Mouse (Mus musculus) limb, embryonic 14.5 days (tissue): ENCODE data around the gene Snx22. TPM values are rescaled to one million over a fixed set of nuclear protein-coding genes. Genes with fewer than 3 reads are reported as not detected.

Experiments used
- ATAC-seq: fragments of 200-750 bp; cut with Nextera tagmentation; 2 replicates; pipeline ENCODE4 v1.8.0; 2017; ENCODE audit warnings: low read depth, moderate number of reproducible peaks, moderate TSS enrichment; ENCODE audit not compliant: low FRiP score
- DNase-seq: peaks from one replicate; pipeline ENCODE4 v3.0.0-alpha.2; 2015; ENCODE audit warnings: low spot score
- H3K27ac ChIP-seq: fragments of 300-500 bp; sonication (generic); replicated peaks from 2 replicates; pipeline ENCODE4 v1.5.1; 2014; ENCODE audit warnings: low read depth, mild to moderate bottlenecking, low read length, moderate library complexity, mixed read lengths
- H3K27me3 ChIP-seq: fragments of 300-500 bp; sonication (generic); 2 replicates; pipeline ENCODE4 v1.6.1; 2014; ENCODE audit warnings: low read length, mixed read lengths; ENCODE audit not compliant: control insufficient read depth, insufficient read depth
- H3K36me3 ChIP-seq: fragments of 300-500 bp; sonication (generic); 2 replicates; pipeline ENCODE4 v1.6.1; 2014; ENCODE audit warnings: mild to moderate bottlenecking, low read length, moderate library complexity, mixed read lengths; ENCODE audit not compliant: control insufficient read depth, insufficient read depth
- H3K4me1 ChIP-seq: fragments of 300-500 bp; sonication (generic); 2 replicates; pipeline ENCODE4 v1.6.1; 2014; ENCODE audit warnings: antibody characterized with exemption, low read length, mixed read lengths; ENCODE audit not compliant: control insufficient read depth, insufficient read depth
- H3K4me2 ChIP-seq: fragments of 300-500 bp; sonication (generic); replicated peaks from 2 replicates; pipeline ENCODE4 v1.6.1; 2014; ENCODE audit warnings: low read depth, mild to moderate bottlenecking, low read length, moderate library complexity; ENCODE audit not compliant: severe bottlenecking
- H3K4me3 ChIP-seq: fragments of 300-500 bp; sonication (generic); replicated peaks from 2 replicates; pipeline ENCODE4 v1.5.1; 2014; ENCODE audit warnings: low read length
- H3K9ac ChIP-seq: fragments of 300-500 bp; sonication (generic); 2 replicates; pipeline ENCODE4 v1.6.1; 2014; ENCODE audit warnings: mild to moderate bottlenecking, low read depth, low read length, moderate library complexity; ENCODE audit not compliant: severe bottlenecking
- H3K9me3 ChIP-seq: fragments of 300-500 bp; sonication (generic); 2 replicates; pipeline ENCODE4 v1.6.1; 2016; ENCODE audit warnings: low read length; ENCODE audit not compliant: control insufficient read depth
- POLR2A ChIP-seq: fragments of 200-500 bp; IDR thresholded peaks from 2 replicates; pipeline ENCODE4 v1.8.0; 2012; ENCODE audit warnings: inconsistent platforms, mild to moderate bottlenecking, moderate library complexity, borderline replicate concordance; ENCODE audit not compliant: insufficient read depth, insufficient read length; ENCODE audit errors: extremely low read depth
- WGBS: fragments of 180-500 bp; shearing (Covaris S2); extraction: QIAGEN DNeasy Blood & Tissue Kit; methylation state at CpG from one replicate; pipeline ENCODE4 v1.1.7; 2014; 5-methylcytosine and 5-hydroxymethylcytosine counted together
- polyA plus RNA-seq, 2 experiments: library from polyadenylated mRNA; depleted of rRNA in 1 of 2; stranded (reverse) in 1 of 2; unstranded in 1 of 2; fragments of >200 nt; fragmentation: Nextera tagmentation in 1 of 2; extraction: Ambion mirVana in 1 of 2; gene quantifications; 2 replicates each; pipeline versions ENCODE4 v1.2.1 to v1.2.3; 2012 to 2014

Gene Snx22
- polyA plus RNA-seq, 2 experiments = 3.1 to 5.0 TPM

DNA sequence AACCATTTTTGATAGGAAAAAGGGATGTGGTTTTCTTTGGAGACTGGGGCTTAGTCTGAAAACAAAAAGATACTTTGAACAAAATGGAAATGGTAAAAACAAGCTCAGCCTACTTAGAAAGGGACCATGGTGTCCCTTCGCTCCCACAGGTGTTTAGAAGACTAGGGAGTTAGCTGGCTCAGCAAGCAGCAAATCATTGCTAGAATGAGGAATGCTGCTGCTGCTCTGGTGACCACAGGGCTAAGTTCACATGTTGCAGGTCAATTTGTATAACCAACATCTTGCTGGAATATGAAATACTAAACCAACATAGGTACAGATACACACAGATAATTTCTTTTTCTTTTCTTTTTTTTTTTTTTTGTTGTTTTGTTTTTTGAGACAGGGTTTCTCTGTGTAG, 40.1 kb upstream of the Snx22 start:
- Histone ChIP-seq H3K9me3 (no peaks in the 10 kb centered on the region), H3K9ac (no peak overlapping the region), H3K4me2 (no peak overlapping the region), H3K27ac (no peak overlapping the region), H3K27me3 (no peaks in the 10 kb centered on the region), H3K4me1 (no peaks in the 10 kb centered on the region), H3K4me3 (no peak overlapping the region), H3K36me3 (peaks cover 44% of the 10 kb centered on the region)
- no peak for DNase-seq
- WGBS = 91% methylated on average over 1 of the region's 1 CpGs
- no peak for TF ChIP-seq POLR2A
- no peak for ATAC-seq

DNA sequence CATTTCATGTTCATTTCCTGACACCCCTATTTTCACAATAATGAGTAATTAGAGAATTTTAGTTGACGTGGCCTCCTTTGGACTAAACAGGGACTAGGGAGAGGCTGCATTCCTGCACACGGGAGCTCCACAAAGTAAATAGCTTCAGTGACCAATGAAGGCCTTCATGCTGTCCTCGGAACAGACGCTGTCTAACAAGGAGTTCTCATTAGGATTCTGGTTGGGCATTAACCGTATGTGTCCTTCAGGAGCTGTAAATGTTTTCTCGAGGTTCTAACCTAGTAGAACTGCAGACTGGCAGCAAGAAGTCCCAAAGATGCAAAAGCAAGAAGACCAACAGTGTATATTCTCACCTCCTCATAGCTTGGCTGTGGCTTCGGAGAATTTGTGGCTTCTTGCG, 35.6 kb upstream of the Snx22 start:
- no peak for TF ChIP-seq POLR2A
- H3K4me3 ChIP-seq = no peak overlapping the region
- ATAC-seq (no peak), DNase-seq (no peak)
- no peak overlapping the region for H3K4me2 ChIP-seq
- H3K4me1 ChIP-seq = no peaks in the 10 kb centered on the region
- H3K27me3 ChIP-seq = no peaks in the 10 kb centered on the region
- no peak overlapping the region for H3K9ac ChIP-seq
- WGBS = 92% methylated on average over 8 of the region's 8 CpGs
- H3K9me3 ChIP-seq = no peaks in the 10 kb centered on the region
- no peak overlapping the region for H3K27ac ChIP-seq
- H3K36me3 ChIP-seq = peaks cover 72% of the 10 kb centered on the region

DNA sequence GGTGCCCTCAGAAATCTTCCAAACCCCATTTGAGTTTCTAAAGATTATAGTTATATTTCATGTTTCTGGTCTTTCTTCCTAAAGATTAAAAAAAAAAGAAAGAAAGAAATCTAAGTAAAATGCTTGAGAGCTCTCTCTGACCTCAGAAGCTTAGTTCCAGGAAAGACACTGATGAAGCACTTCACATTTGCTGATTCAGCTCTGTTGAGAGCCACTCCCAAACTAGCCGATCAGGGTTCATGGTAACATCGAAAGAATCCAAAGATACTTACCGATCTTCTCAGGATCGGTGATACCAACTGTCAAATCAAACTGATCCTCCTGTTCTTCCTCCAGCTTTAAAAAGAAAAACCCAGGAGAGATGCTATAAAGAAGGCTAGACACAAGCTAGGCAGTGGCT, 35.1 kb upstream of the Snx22 start:
- Histone ChIP-seq H3K27ac (no peak overlapping the region), H3K27me3 (no peaks in the 10 kb centered on the region), H3K4me3 (no peak overlapping the region), H3K4me2 (no peak overlapping the region), H3K36me3 (peaks cover 78% of the 10 kb centered on the region), H3K4me1 (no peaks in the 10 kb centered on the region), H3K9me3 (no peaks in the 10 kb centered on the region), H3K9ac (no peak overlapping the region)
- DNase-seq = no peak
- WGBS = 97% methylated on average over 4 of the region's 4 CpGs
- no peak for TF ChIP-seq POLR2A
- no peak for ATAC-seq

DNA sequence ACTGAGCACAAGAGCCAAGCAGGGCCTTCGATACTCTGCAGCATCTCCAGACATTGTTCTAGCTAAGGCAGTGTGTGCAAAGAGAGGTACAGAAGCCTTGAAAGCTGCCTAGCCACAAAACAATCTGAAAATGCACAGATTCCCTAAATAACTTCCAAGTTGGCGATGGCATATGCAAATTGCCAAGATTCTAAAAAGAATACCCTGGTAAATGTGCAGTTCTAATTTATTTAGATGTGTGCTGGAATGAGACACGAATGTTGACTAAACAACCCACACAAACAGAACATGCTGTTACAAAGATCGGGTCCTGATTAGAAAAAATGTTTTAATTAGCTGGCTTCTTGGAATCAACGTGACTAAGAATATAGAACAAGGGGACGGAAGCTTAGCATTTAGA, 33.1 kb upstream of the Snx22 start:
- no peak overlapping the region for H3K4me2 ChIP-seq
- TF ChIP-seq POLR2A = no peak
- no peak for DNase-seq
- no peak overlapping the region for H3K27ac ChIP-seq
- no peaks in the 10 kb centered on the region for H3K9me3 ChIP-seq
- H3K36me3 ChIP-seq = peaks cover 87% of the 10 kb centered on the region
- H3K4me1 ChIP-seq = no peaks in the 10 kb centered on the region
- ATAC-seq = no peak
- WGBS = 85% methylated on average over 6 of the region's 6 CpGs
- no peaks in the 10 kb centered on the region for H3K27me3 ChIP-seq
- no peak overlapping the region for H3K4me3 ChIP-seq
- no peak overlapping the region for H3K9ac ChIP-seq

DNA sequence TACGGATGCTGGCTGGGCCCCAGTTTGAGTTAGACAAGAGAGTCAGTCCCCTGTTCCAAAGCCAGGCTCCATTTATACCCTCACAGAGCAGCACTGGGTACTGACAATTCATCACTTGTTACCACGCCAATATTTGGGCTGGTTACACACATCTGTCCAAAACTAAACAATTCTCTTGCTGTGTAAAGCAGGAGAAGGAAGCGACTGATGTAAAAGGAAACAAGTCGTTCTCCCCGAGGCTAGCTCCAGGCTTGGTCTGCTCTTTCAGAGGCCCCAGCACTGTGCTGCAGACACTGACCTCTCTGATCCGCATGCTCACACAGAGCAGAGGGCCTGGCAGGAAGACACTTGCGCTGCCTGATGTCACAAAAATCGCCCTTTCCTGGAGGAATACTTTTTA, 32.1 kb upstream of the Snx22 start:
- Histone ChIP-seq H3K36me3 (peaks cover 88% of the 10 kb centered on the region), H3K4me2 (no peak overlapping the region), H3K4me3 (no peak overlapping the region), H3K4me1 (no peaks in the 10 kb centered on the region), H3K27ac (no peak overlapping the region), H3K9me3 (no peaks in the 10 kb centered on the region), H3K9ac (no peak overlapping the region), H3K27me3 (no peaks in the 10 kb centered on the region)
- TF ChIP-seq POLR2A = no peak
- ATAC-seq (no peak), DNase-seq (no peak)
- 83% methylated on average over 8 of the region's 8 CpGs for WGBS

DNA sequence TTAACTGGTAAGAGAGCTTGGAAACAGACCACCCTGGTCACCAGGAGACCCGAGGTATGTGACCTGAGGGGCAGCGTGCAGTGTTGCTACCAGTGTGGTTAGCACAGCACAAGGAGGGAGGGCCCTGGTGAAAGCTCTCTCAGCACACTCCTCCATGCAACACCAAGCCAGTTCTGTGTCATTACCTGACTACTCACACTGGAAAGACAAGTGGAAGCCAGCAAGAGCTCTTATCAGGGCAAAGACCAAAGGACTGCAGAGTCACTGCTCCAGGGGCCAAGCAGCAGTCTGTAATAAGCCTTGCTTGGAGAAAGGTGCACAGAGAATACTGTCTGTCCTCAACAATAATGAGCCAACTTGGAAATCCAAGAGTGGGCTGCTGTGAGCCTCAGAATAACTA, 23.1 kb upstream of the Snx22 start:
- Histone ChIP-seq H3K9ac (no peak overlapping the region), H3K4me3 (no peak overlapping the region), H3K4me2 (no peak overlapping the region), H3K4me1 (no peaks in the 10 kb centered on the region), H3K9me3 (no peaks in the 10 kb centered on the region), H3K36me3 (peaks cover 98% of the 10 kb centered on the region), H3K27me3 (no peaks in the 10 kb centered on the region), H3K27ac (no peak overlapping the region)
- ATAC-seq (no peak), DNase-seq (no peak)
- 62% methylated on average over 2 of the region's 2 CpGs for WGBS
- no peak for TF ChIP-seq POLR2A
